Mouse (Mus musculus): Measurements from ENCODE around the gene Zfp462.

GRCm38 (mm10) chr4:55100851-55101250 lies 156.0 kb downstream of the Zfp462 start:
- TF ChIP-seq POLR2A (IDR thresholded peaks at IDR 0.05; ENCODE audit: low read depth, low read length) (no peak), CTCF (IDR thresholded peaks at IDR 0.05; ENCODE audit: extremely low read depth, insufficient read depth, insufficient read length, insufficient replicate concordance) (no peak)
